Mouse (Mus musculus) lung, embryonic 14.5 days (tissue): ENCODE data around the gene Dnah2. TPM values are rescaled to one million over a fixed set of nuclear protein-coding genes. Genes with fewer than 3 reads are reported as not detected.

ENCODE experiments used
- ATAC-seq: fragments of 200-750 bp; cut with Nextera tagmentation; 2 replicates; pipeline ENCODE4 v1.8.0; 2017; ENCODE audit warnings: mild to moderate bottlenecking, moderate TSS enrichment, moderate library complexity; ENCODE audit not compliant: insufficient read depth
- DNase-seq: peaks from one replicate; pipeline ENCODE4 v3.0.0-alpha.2; 2015
- H3K27ac ChIP-seq: fragments of 300-500 bp; sonication (generic); 2 replicates; pipeline ENCODE4 v1.5.1; 2014; ENCODE audit warnings: low read depth, mild to moderate bottlenecking, moderate library complexity
- H3K27me3 ChIP-seq: fragments of 300-500 bp; sonication (generic); 2 replicates; pipeline ENCODE4 v1.6.1; 2014; ENCODE audit warnings: low read length, control low read depth; ENCODE audit not compliant: insufficient read depth
- H3K36me3 ChIP-seq: fragments of 300-500 bp; sonication (generic); 2 replicates; pipeline ENCODE4 v1.6.1; 2014; ENCODE audit warnings: control low read depth; ENCODE audit not compliant: insufficient read depth
- H3K4me1 ChIP-seq: fragments of 300-500 bp; sonication (generic); 2 replicates; pipeline ENCODE4 v1.6.1; 2014; ENCODE audit warnings: antibody characterized with exemption, control low read depth; ENCODE audit not compliant: insufficient read depth
- H3K4me2 ChIP-seq: fragments of 300-500 bp; sonication (generic); 2 replicates; pipeline ENCODE4 v1.6.1; 2014; ENCODE audit warnings: mild to moderate bottlenecking
- H3K4me3 ChIP-seq: fragments of 300-500 bp; sonication (generic); 2 replicates; pipeline ENCODE4 v1.5.1; 2014; ENCODE audit warnings: low read depth, low read length
- H3K9ac ChIP-seq: fragments of 300-500 bp; sonication (generic); 2 replicates; pipeline ENCODE4 v1.6.1; 2014
- H3K9me3 ChIP-seq: fragments of 300-500 bp; sonication (generic); 2 replicates; pipeline ENCODE4 v1.6.1; 2016; ENCODE audit warnings: low read depth, low read length, control low read depth
- CTCF ChIP-seq: IDR thresholded peaks from 2 replicates; pipeline ENCODE4 v1.5.1; 2016; ENCODE audit warnings: antibody characterized with exemption, low read depth
- WGBS: fragments of 180-500 bp; shearing (Covaris S2); extraction: QIAGEN DNeasy Blood & Tissue Kit; methylation state at CpG from one replicate; pipeline ENCODE4 v1.1.7; 2014; 5-methylcytosine and 5-hydroxymethylcytosine counted together
- polyA plus RNA-seq: library from polyadenylated mRNA; unstranded; fragments of >200 nt; fragmentation: Nextera tagmentation; extraction: Ambion mirVana; gene quantifications from 2 replicates; pipeline ENCODE4 v1.2.1, GENCODE M21; 2014

The Dnah2 gene
- polyA plus RNA-seq, 1 experiment from 2014 or later, result 1.9 TPM

DNA sequence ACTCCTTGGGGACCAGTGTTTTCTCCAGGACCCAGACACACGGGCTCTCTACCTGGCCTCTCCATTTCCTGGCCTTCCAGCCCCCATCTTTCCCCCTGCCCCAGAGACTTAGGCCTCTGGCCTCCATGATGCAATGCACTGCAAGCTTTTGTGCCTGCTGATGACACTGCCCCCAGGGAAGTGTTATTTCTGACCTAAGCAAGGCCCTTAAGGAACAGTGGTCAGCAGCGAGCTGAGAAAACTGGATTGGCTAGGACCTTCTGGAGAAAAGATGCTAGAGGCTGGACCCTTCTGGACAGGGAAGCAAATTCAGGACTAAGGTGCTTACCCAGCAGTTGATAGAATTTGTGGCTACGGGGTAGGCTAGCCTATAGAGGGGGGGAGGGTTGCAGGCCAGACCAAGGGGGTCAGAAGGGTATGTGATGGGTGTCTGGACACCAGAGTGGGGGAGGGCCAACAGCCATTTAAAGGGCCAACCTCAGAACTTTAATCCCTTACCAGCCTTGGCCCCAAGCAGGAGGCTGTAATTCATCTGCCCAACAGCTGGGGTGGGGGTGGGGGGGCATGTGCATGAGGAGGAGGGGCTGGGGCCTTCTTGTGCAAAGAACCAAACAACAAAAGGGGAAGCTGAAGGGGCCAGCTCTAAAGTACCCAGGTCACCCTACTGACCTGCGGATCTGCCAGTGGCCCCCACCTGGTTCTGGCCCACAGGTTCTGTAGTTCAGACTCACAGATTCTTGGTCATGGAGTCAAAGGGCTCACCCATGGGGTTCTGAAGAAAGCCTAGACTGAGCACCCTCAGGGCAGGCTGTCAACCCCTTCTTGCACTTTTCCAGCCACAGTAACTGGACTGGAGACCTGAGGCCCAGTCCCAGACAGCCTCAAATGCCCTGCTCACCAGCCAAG, 134.2 kb downstream of the Dnah2 start:
- 20% methylated on average over 4 of the region's 4 CpGs for WGBS
- Histone ChIP-seq H3K4me3 (peak overlapping the region; percentile 71), H3K27ac (peak overlapping the region; percentile 99), H3K4me1 (peaks cover 30% of the 10 kb centered on the region), H3K4me2 (peak overlapping the region; percentile 97), H3K27me3 (no peaks in the 10 kb centered on the region), H3K36me3 (peaks cover 16% of the 10 kb centered on the region), H3K9me3 (no peaks in the 10 kb centered on the region), H3K9ac (peak overlapping the region; percentile 93)
- ATAC-seq, result no peak
- peak; percentile 1 for DNase-seq
- no peak for TF ChIP-seq CTCF

DNA sequence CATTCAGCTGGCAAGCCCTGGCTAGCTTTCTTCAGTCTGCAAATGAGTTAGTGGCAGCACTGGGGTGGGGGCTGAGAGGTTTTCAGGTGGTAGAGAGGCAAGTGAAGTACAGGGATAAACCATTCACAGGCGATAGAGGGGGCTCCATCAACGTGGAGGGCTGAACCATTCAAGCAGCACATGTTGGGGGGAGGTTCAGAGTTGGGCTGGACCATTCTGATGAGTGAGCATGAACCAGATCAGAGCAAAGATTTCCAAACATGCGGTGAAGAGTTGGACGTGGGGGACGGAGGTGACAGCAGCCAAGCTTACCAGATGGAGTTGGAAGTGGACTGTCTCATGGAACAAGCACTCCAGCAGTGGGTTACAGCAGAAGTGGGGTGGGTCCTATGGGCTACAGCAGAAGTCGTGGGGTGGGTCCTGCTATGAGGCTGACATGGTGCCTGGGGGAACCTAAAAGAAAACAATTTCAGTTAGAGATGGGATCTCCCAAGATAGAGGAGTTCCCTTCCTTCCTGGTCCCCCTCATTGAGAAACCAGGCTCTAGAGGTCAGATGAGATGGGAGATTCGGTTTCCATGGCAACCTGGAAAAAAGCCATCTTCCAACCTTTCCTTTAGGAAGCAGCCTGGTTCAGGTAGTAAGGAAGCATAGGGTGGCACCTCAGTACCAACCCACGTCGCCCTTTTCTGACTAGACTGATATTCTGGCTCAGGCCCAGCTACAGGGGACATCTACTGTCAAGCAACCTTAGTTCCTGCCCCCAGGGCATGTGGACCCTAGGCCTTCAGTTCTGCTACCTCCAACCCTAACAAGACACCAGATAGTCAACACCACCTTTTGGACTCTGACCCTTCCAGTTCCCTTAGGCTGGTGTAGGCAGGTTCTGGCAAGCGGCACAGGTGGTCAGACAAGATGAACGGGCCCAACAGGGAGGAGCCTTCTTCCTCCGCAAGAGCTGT, 135.4 kb downstream of the Dnah2 start, which contains the start of gene Kdm6b:
Kdm6b (minus strand) TSS at position 455 of the 961 bp plus-strand sequence.
- WGBS, result 27% methylated on average over 12 of the region's 12 CpGs
- 0 out of 2 replicates have a peak, but pooled peaks have one; percentile 13 for TF ChIP-seq CTCF
- H3K36me3 ChIP-seq, result peaks cover 16% of the 10 kb centered on the region
- no peaks in the 10 kb centered on the region for H3K27me3 ChIP-seq
- H3K4me3 ChIP-seq, result peak within 1 kb of the TSS; percentile 73
- ATAC-seq (no peak), DNase-seq (peak; percentile 67)
- H3K9ac ChIP-seq, result peak within 1 kb of the TSS; percentile 93
- H3K27ac ChIP-seq, result peak within 1 kb of the TSS; percentile 52; the same call in 1 of the 2 replicates
- no peaks in the 10 kb centered on the region for H3K9me3 ChIP-seq
- peak within 1 kb of the TSS; percentile 97 for H3K4me2 ChIP-seq
- H3K4me1 ChIP-seq, result peaks cover 27% of the 10 kb centered on the region

DNA sequence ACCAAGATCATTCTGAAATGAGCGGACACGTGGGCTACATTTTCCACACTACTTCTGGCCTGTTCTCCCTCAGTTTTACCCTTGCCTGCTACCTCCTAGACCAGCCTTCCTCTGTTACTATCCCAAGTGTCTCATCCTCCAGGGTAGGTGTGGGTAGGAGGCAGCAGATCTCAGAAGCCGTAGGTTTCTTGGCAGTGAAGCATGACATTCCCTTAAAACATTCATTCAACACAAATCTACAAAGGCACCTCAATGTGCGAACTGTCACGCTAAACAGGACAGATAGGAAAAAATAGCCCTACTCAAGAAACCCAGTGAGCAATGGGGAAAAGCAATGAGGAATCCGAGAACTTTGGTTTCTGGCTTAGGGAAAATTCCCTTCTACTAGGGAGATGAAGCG, 136.4 kb downstream of the Dnah2 start:
- WGBS, result 53% methylated on average over 7 of the region's 7 CpGs
- H3K9ac ChIP-seq, result peak overlapping the region; percentile 68; the same call in 1 of the 2 replicates
- H3K27ac ChIP-seq, result peak overlapping the region; percentile 52; the same call in 1 of the 2 replicates
- no peak for TF ChIP-seq CTCF
- peaks cover 31% of the 10 kb centered on the region for H3K4me1 ChIP-seq
- peak overlapping the region; percentile 97 for H3K4me2 ChIP-seq
- no peaks in the 10 kb centered on the region for H3K27me3 ChIP-seq
- no peak for ATAC-seq
- no peaks in the 10 kb centered on the region for H3K9me3 ChIP-seq
- no peak for DNase-seq
- H3K36me3 ChIP-seq, result peaks cover 24% of the 10 kb centered on the region
- peak overlapping the region; percentile 73; the same call in 1 of the 2 replicates for H3K4me3 ChIP-seq

DNA sequence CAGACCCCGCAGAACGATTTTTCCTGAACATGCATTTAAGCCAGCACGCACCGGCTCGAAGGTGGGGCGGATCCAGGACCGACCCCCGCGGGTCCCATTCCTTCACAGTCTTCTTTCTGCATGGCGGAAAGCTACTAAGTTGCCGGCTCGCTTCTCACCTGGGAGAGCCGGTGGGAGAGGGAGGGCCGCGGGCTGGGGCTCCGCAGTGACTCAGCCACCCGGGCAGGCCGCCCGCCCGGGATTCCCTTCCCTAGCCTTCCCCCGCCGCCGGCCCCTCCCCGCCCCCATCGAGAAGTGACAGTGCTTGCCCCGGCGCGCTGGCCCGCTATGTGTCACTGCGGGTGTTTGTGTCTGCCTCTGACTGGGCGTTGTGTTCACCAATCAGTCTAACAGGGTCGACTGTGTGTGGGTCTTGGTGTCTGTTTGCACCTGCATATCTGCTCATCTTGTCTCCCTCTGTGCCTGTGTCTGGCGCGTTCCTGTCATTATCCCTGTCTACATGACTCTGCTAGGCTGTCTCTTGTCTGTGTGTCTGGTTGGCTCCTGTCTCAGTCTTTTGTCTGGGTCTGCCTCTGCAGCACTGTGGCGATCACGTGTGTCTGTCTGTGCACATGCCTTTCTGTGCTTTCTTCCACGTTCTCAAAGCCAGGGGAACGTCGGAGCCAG, 137.2 kb downstream of the Dnah2 start:
- Histone ChIP-seq H3K4me1 (peaks cover 29% of the 10 kb centered on the region), H3K9me3 (no peaks in the 10 kb centered on the region), H3K27me3 (no peaks in the 10 kb centered on the region), H3K9ac (peak overlapping the region; percentile 68), H3K27ac (peak overlapping the region; percentile 98), H3K4me2 (peak overlapping the region; percentile 97), H3K36me3 (peaks cover 32% of the 10 kb centered on the region), H3K4me3 (peak overlapping the region; percentile 73)
- WGBS, result under 1% methylated on average over 39 of the region's 39 CpGs
- 0 out of 2 replicates have a peak, but pooled peaks have one; percentile 3 for TF ChIP-seq CTCF
- ATAC-seq, result 0 out of 2 replicates have a peak, but pooled peaks have one; percentile 1
- peak; percentile 76 for DNase-seq

DNA sequence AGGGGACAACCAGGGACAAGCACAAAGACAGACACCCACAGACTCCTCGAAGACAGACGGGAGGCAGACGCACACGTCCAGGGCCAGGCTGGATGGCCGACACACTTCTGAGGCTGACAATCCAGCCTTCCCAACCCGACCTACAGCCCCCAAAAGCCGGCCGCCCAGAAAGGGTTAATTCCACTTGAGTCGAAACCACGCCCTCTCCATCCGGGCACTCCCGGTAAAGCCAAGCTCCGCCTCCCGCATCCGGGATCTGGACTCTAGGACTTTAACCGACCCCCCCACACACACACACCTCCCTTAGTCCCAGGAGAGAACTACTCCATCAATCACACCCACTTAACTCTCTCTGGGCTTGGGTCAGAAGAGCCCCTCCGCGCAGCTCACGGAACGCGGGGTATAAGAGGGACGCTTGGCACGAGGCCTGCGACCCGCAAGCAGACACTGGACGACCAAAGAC, 137.8 kb downstream of the Dnah2 start:
- under 1% methylated on average over 26 of the region's 26 CpGs for WGBS
- peaks cover 28% of the 10 kb centered on the region for H3K4me1 ChIP-seq
- peak; percentile 100 for DNase-seq
- peak overlapping the region; percentile 73 for H3K4me3 ChIP-seq
- peaks cover 38% of the 10 kb centered on the region for H3K36me3 ChIP-seq
- peak; percentile 39 for ATAC-seq
- H3K4me2 ChIP-seq, result peak overlapping the region; percentile 97
- peak overlapping the region; percentile 98 for H3K27ac ChIP-seq
- H3K9ac ChIP-seq, result peak overlapping the region; percentile 68
- no peaks in the 10 kb centered on the region for H3K9me3 ChIP-seq
- TF ChIP-seq CTCF, result no peak
- H3K27me3 ChIP-seq, result no peaks in the 10 kb centered on the region
